Mouse (Mus musculus) brain, embryonic 18.5 days (tissue): ENCODE measurements around the gene Myo10.

Experiments used
- DNase-seq: peaks from one replicate; pipeline ENCODE4 v3.0.0-alpha.2; 2012; ENCODE audit warnings: low read depth, low spot score

Myo10 gene

GRCm38 (mm10) chr15:25652368-25652767 lies 30.0 kb downstream of the Myo10 start:
- no peak for DNase-seq

- DNase-seq, result no peak
Measured at GRCm38 (mm10) chr15:25652933-25653332, 30.6 kb downstream of the Myo10 start.

- no peak for DNase-seq
Measured at GRCm38 (mm10) chr15:25653680-25654079, 31.4 kb downstream of the Myo10 start.

- no peak for DNase-seq
Measured at GRCm38 (mm10) chr15:25662833-25663519, 40.7 kb downstream of the Myo10 start.

- no peak for DNase-seq
Measured at GRCm38 (mm10) chr15:25669283-25670247, 47.2 kb downstream of the Myo10 start.

GRCm38 (mm10) chr15:25673231-25673980 lies 51.1 kb downstream of the Myo10 start:
- DNase-seq, result no peak

GRCm38 (mm10) chr15:25674099-25674931 lies 52.0 kb downstream of the Myo10 start:
- peak; percentile 30 for DNase-seq

- DNase-seq, result no peak
Measured at GRCm38 (mm10) chr15:25674932-25675250, 52.6 kb downstream of the Myo10 start.

- no peak for DNase-seq
Measured at GRCm38 (mm10) chr15:25675359-25675758, 53.0 kb downstream of the Myo10 start.

- peak; percentile 26 for DNase-seq
Measured at GRCm38 (mm10) chr15:25676056-25676785, 53.9 kb downstream of the Myo10 start.

GRCm38 (mm10) chr15:25679081-25679480 lies 56.8 kb downstream of the Myo10 start:
- DNase-seq, result no peak

GRCm38 (mm10) chr15:25679616-25680015 lies 57.3 kb downstream of the Myo10 start:
- no peak for DNase-seq

GRCm38 (mm10) chr15:25680269-25680818 lies 58.0 kb downstream of the Myo10 start:
- no peak for DNase-seq

GRCm38 (mm10) chr15:25682953-25683507 lies 60.7 kb downstream of the Myo10 start:
- no peak for DNase-seq

GRCm38 (mm10) chr15:25685186-25685585 lies 62.9 kb downstream of the Myo10 start:
- DNase-seq, result no peak

GRCm38 (mm10) chr15:25688424-25689283 lies 66.3 kb downstream of the Myo10 start:
- no peak for DNase-seq

- DNase-seq, result no peak
Measured at GRCm38 (mm10) chr15:25689477-25689876, 67.2 kb downstream of the Myo10 start.

- no peak for DNase-seq
Measured at GRCm38 (mm10) chr15:25690066-25690745, 67.9 kb downstream of the Myo10 start.
